Mouse (Mus musculus) kidney, postnatal 0 days (tissue): Measurements from ENCODE around the gene Eps15l1. TPM values are rescaled to one million over a fixed set of nuclear protein-coding genes. Genes with fewer than 3 reads are reported as not detected.

Experiments used
- ATAC-seq: fragments of 200-750 bp; cut with Nextera tagmentation; replicated peaks from 2 replicates; pipeline ENCODE4 v1.8.0; 2017; ENCODE audit warnings: low read depth, moderate number of reproducible peaks, moderate TSS enrichment, moderate library complexity; ENCODE audit not compliant: low FRiP score
- DNase-seq: peaks from one replicate; pipeline ENCODE4 v3.0.0-alpha.2; 2016; ENCODE audit warnings: low spot score
- H3K27ac ChIP-seq: fragments of 300-500 bp; sonication (generic); 2 replicates; pipeline ENCODE4 v1.5.1; 2014; ENCODE audit warnings: mild to moderate bottlenecking
- H3K27me3 ChIP-seq: fragments of 300-500 bp; sonication (generic); 2 replicates; pipeline ENCODE4 v1.6.1; 2014; ENCODE audit warnings: low read length, mixed read lengths; ENCODE audit not compliant: insufficient read depth
- H3K36me3 ChIP-seq: fragments of 300-500 bp; sonication (generic); 2 replicates; pipeline ENCODE4 v1.6.1; 2014; ENCODE audit warnings: low read length, mixed read lengths; ENCODE audit not compliant: insufficient read depth
- H3K4me1 ChIP-seq: fragments of 300-500 bp; sonication (generic); replicated peaks from 2 replicates; pipeline ENCODE4 v1.6.1; 2014; ENCODE audit warnings: antibody characterized with exemption, low read length, mixed read lengths; ENCODE audit not compliant: insufficient read depth
- H3K4me2 ChIP-seq: fragments of 300-500 bp; sonication (generic); 2 replicates; pipeline ENCODE4 v1.6.1; 2014; ENCODE audit warnings: mild to moderate bottlenecking, low read length, moderate library complexity, mixed read lengths
- H3K4me3 ChIP-seq: fragments of 300-500 bp; sonication (generic); replicated peaks from 2 replicates; pipeline ENCODE4 v1.5.1; 2014; ENCODE audit warnings: low read depth, low read length
- H3K9ac ChIP-seq: fragments of 300-500 bp; sonication (generic); 2 replicates; pipeline ENCODE4 v1.6.1; 2014; ENCODE audit warnings: low read depth, low read length
- H3K9me3 ChIP-seq: fragments of 300-500 bp; sonication (generic); replicated peaks from 2 replicates; pipeline ENCODE4 v1.6.1; 2016; ENCODE audit warnings: low read length, inconsistent platforms, mixed read lengths
- CTCF ChIP-seq: IDR thresholded peaks from 2 replicates; pipeline ENCODE4 v1.5.1; 2016; ENCODE audit warnings: antibody characterized with exemption, low read depth, mild to moderate bottlenecking, moderate library complexity
- WGBS: fragments of 180-500 bp; shearing (Covaris S2); extraction: QIAGEN DNeasy Blood & Tissue Kit; methylation state at CpG from one replicate; pipeline ENCODE4 v1.1.7; 2014; 5-methylcytosine and 5-hydroxymethylcytosine counted together
- polyA plus RNA-seq: library from polyadenylated mRNA; unstranded; fragments of >200 nt; fragmentation: Nextera tagmentation; extraction: Ambion mirVana; gene quantifications from 2 replicates; pipeline ENCODE4 v1.2.1, GENCODE M21; 2015

Eps15l1 gene
- polyA plus RNA-seq, 1 experiment from 2014 or later = 32.5 TPM

- Histone ChIP-seq H3K36me3 (0 out of 2 replicates have a peak, but pooled peaks cover 3% of the 10 kb centered on the region), H3K4me2 (peak overlapping the region; percentile 68), H3K4me3 (peak overlapping the region; percentile 68), H3K27ac (no peak overlapping the region), H3K4me1 (0 out of 2 replicates have a peak, but pooled peaks cover 13% of the 10 kb centered on the region), H3K27me3 (no peaks in the 10 kb centered on the region; the same call in 1 of the 2 replicates), H3K9ac (no peak overlapping the region), H3K9me3 (no peaks in the 10 kb centered on the region)
- TF ChIP-seq CTCF = no peak
- no peak for DNase-seq
- 86% methylated on average over 20 of the region's 20 CpGs for WGBS
- ATAC-seq = no peak
Observed at GRCm38 (mm10) chr8:72321635-72322441, 99.4 kb downstream of the Eps15l1 start.

- no peaks in the 10 kb centered on the region for H3K9me3 ChIP-seq
- H3K4me3 ChIP-seq = peak overlapping the region; percentile 68
- no peak for DNase-seq
- H3K36me3 ChIP-seq = 0 out of 2 replicates have a peak, but pooled peaks cover 3% of the 10 kb centered on the region
- no peak for TF ChIP-seq CTCF
- peak overlapping the region; percentile 69 for H3K9ac ChIP-seq
- H3K27me3 ChIP-seq = no peaks in the 10 kb centered on the region; the same call in 1 of the 2 replicates
- H3K4me2 ChIP-seq = peak overlapping the region; percentile 68
- 0 out of 2 replicates have a peak, but pooled peaks cover 13% of the 10 kb centered on the region for H3K4me1 ChIP-seq
- 58% methylated on average over 25 of the region's 25 CpGs for WGBS
- H3K27ac ChIP-seq = no peak overlapping the region
- no peak for ATAC-seq
Observed at GRCm38 (mm10) chr8:72320803-72321583, 100.3 kb downstream of the Eps15l1 start.

- Histone ChIP-seq H3K9ac (peak overlapping the region; percentile 69), H3K4me1 (0 out of 2 replicates have a peak, but pooled peaks cover 13% of the 10 kb centered on the region), H3K4me3 (peak overlapping the region; percentile 68), H3K4me2 (peak overlapping the region; percentile 68), H3K36me3 (0 out of 2 replicates have a peak, but pooled peaks cover 3% of the 10 kb centered on the region), H3K27ac (0 out of 2 replicates have a peak overlapping the region, but pooled peaks have one; percentile 73), H3K9me3 (no peaks in the 10 kb centered on the region), H3K27me3 (no peaks in the 10 kb centered on the region; the same call in 1 of the 2 replicates)
- DNase-seq = no peak
- TF ChIP-seq CTCF = no peak
- 6% methylated on average over 55 of the region's 55 CpGs for WGBS
- ATAC-seq = no peak
Observed at GRCm38 (mm10) chr8:72319921-72320802, 101.1 kb downstream of the Eps15l1 start.

- ATAC-seq (0 out of 2 replicates have a peak, but pooled peaks have one; percentile 7), DNase-seq (no peak)
- H3K36me3 ChIP-seq = 0 out of 2 replicates have a peak, but pooled peaks cover 3% of the 10 kb centered on the region
- no peaks in the 10 kb centered on the region; the same call in 1 of the 2 replicates for H3K27me3 ChIP-seq
- WGBS = under 1% methylated on average over 42 of the region's 48 CpGs
- peak overlapping the region; percentile 68 for H3K4me2 ChIP-seq
- peak overlapping the region; percentile 68 for H3K4me3 ChIP-seq
- H3K4me1 ChIP-seq = 0 out of 2 replicates have a peak, but pooled peaks cover 13% of the 10 kb centered on the region
- peak overlapping the region; percentile 69 for H3K9ac ChIP-seq
- peak overlapping the region; percentile 73 for H3K27ac ChIP-seq
- no peak for TF ChIP-seq CTCF
- no peaks in the 10 kb centered on the region for H3K9me3 ChIP-seq
Observed at GRCm38 (mm10) chr8:72319397-72319796, 101.9 kb downstream of the Eps15l1 start.

- TF ChIP-seq CTCF = no peak
- under 1% methylated on average over 46 of the region's 46 CpGs for WGBS
- H3K27ac ChIP-seq = peak within 1 kb of the TSS; percentile 73
- DNase-seq = peak; percentile 96
- H3K4me1 ChIP-seq = 0 out of 2 replicates have a peak, but pooled peaks cover 13% of the 10 kb centered on the region
- H3K9me3 ChIP-seq = no peaks in the 10 kb centered on the region
- 0 out of 2 replicates have a peak, but pooled peaks cover 3% of the 10 kb centered on the region for H3K36me3 ChIP-seq
- ATAC-seq = peak; percentile 96
- H3K27me3 ChIP-seq = no peaks in the 10 kb centered on the region; the same call in 1 of the 2 replicates
- H3K4me2 ChIP-seq = peak within 1 kb of the TSS; percentile 68
- peak within 1 kb of the TSS; percentile 68 for H3K4me3 ChIP-seq
- H3K9ac ChIP-seq = peak within 1 kb of the TSS; percentile 69
Observed at GRCm38 (mm10) chr8:72318801-72319322, 102.4 kb downstream of the Eps15l1 start, which contains the start of gene Klf2. Gene Klf2, plus strand, starts transcription at chr8:72319033.
